Mouse (Mus musculus): Measurements from ENCODE around the gene Ece1.
"Not testable (repeated sequence)": the region's sequence is repeated elsewhere in the genome, so short reads cannot be mapped to it uniquely, and the experiment has no call there.

GRCm38 (mm10) chr4:137847651-137848050, 14.4 kb upstream of the Ece1 start:
- not testable (repeated sequence) for TF ChIP-seq POLR2A (IDR thresholded peaks at IDR 0.05; ENCODE audit: insufficient read depth, low read depth, low read length); EP300 (IDR thresholded peaks at IDR 0.05; ENCODE audit: insufficient read depth, low read depth, low read length); CTCF (IDR thresholded peaks at IDR 0.05)
